In the genomic region with DNA sequence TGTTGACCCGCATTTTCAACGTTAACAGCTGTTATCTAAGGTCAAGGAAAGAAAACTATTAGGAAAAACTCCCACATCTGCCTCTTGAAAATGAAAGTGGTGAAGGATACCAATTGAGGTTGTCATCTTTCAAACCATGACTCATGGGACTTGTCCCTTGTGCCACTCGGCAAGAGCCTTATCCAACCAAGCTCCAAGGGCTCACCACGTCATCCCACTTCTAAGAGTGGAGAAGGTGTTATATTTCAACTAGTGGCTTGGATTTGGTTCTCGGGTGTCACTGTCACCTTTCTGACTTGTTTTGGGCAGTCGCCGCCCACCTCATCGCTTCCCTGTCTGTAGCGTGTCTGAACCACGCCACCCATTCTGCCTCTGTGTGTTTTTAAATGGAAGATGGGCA, we compare ENCODE assay signal across 20 mouse cellular contexts. TPM values are rescaled to one million over a fixed set of nuclear protein-coding genes. Genes with fewer than 3 reads are reported as not detected.
"Had no signal": no experiment of that assay in that cellular context is flagged by ENCODE, and none has a peak within 500 bp of the region (broad histone marks: within the 10 kb centered on the region; RNA-seq: fewer than 3 reads in every experiment).

No protein-coding gene starts in this region.

- H3K4me3 ChIP-seq: midbrain, embryonic 10.5 days; midbrain, embryonic 12.5 days; neural tube, embryonic 12.5 days; stomach, embryonic 15.5 days had no signal

- H3K27ac ChIP-seq: midbrain, embryonic 10.5 days; midbrain, embryonic 12.5 days; neural tube, embryonic 12.5 days; stomach, embryonic 15.5 days; stomach, postnatal 0 days had no signal

- H3K4me1 ChIP-seq: midbrain, embryonic 12.5 days; neural tube, embryonic 12.5 days; stomach, embryonic 15.5 days had no signal

- H3K9me3 ChIP-seq: midbrain, embryonic 10.5 days; midbrain, embryonic 12.5 days; neural tube, embryonic 12.5 days; stomach, embryonic 15.5 days had no signal

- DNase-seq: lung, adult 18-20 months; lung, embryonic 14.5 days; lung, postnatal 10 days; lung, postnatal 4 days; midbrain, embryonic 14.5 days; right cerebral cortex, postnatal 14 days; thymus, adult 2 months; thymus, postnatal 25 days; thymus, postnatal 4 days had no signal

- ATAC-seq: midbrain, embryonic 16.5 days had no signal

- H3K36me3 ChIP-seq: midbrain, embryonic 10.5 days; midbrain, embryonic 12.5 days; neural tube, embryonic 12.5 days; stomach, embryonic 15.5 days had no signal

- H3K9ac ChIP-seq: lung, embryonic 14.5 days; midbrain, embryonic 12.5 days; neural tube, embryonic 12.5 days; stomach, embryonic 15.5 days had no signal

- H3K4me2 ChIP-seq: lung, embryonic 14.5 days; midbrain, embryonic 12.5 days; neural tube, embryonic 12.5 days; stomach, embryonic 15.5 days had no signal

- H3K27me3 ChIP-seq: midbrain, embryonic 12.5 days; neural tube, embryonic 12.5 days; stomach, embryonic 15.5 days had no signal

RNA-seq across cellular contexts. Expression of a gene that starts 56.7 kb away (rescaled TPM):
- total RNA-seq: megakaryocyte, adult 5-6 weeks; megakaryocyte-erythroid progenitor cell, adult 5-6 weeks; neutrophil, adult 5-6 weeks had no signal
- polyA plus RNA-seq: lung, embryonic 14.5 days; midbrain, embryonic 10.5 days; midbrain, embryonic 12.5 days; midbrain, embryonic 14.5 days; neural tube, embryonic 12.5 days; spleen, adult 2 months; stomach, embryonic 15.5 days; stomach, postnatal 0 days; testis, adult 2 months; thymus, adult 2 months had no signal

RNA-seq across cellular contexts. Expression of a gene that starts 59.0 kb away (rescaled TPM):
- total RNA-seq: megakaryocyte, adult 5-6 weeks; megakaryocyte-erythroid progenitor cell, adult 5-6 weeks had no signal
